Mouse (Mus musculus): ENCODE measurements around the gene Olfr1312.

- TF ChIP-seq CTCF (IDR thresholded peaks at IDR 0.05; ENCODE audit: control insufficient read depth, insufficient read depth, low read length) (no peak), POLR2A (IDR thresholded peaks at IDR 0.05; ENCODE audit: borderline replicate concordance, control insufficient read depth, low read depth, low read length) (no peak)
Measured at GRCm38 (mm10) chr2:112014900-112015299, 35.1 kb downstream of the Olfr1312 start.

All from bone marrow, adult 2 months (tissue).